15 mouse cellular contexts compared by ENCODE assay signal in the genomic region with DNA sequence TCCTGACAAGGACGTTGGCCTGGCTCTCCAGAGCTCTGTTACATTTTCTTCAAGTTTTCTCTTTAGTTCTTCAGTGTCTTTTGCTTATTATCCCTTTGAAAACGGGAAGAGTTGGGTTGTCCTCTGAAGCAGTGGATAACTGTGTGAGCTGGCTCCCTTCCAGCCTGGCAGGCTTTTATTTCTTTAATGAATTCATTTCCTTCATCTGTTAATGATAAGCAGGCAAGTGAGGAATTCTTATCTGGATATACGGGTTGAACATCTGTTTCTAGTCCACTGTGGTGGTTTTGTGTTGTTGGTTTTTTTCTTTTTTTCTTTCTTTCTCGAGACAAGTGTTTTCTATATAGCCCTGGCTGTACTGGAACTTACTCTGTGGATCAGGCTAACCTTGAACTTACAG. TPM values are rescaled to one million over a fixed set of nuclear protein-coding genes. Genes with fewer than 3 reads are reported as not detected.
DNase-seq lines count a peak whose midpoint lies in the region.
"Had no signal": no experiment of that assay in that cellular context is flagged by ENCODE, and none has a peak within 500 bp of the region (broad histone marks: within the 10 kb centered on the region; RNA-seq: fewer than 3 reads in every experiment).

No protein-coding gene starts in this region.

- peaks cover 25% of the 10 kb centered on the region for H3K4me1 ChIP-seq in embryonic facial prominence, embryonic 10.5 days
- H3K4me1 ChIP-seq: liver, embryonic 12.5 days had no signal

- 42% methylated on average over 4 of the region's 4 CpGs for WGBS in embryonic facial prominence, embryonic 10.5 days

- H3K27me3 ChIP-seq in embryonic facial prominence, embryonic 10.5 days (replicated peaks; ENCODE audit: low read depth, poor library complexity, severe bottlenecking), result no peaks in the 10 kb centered on the region
- H3K27me3 ChIP-seq: liver, embryonic 12.5 days; midbrain, embryonic 13.5 days had no signal

- no peaks in the 10 kb centered on the region for H3K36me3 ChIP-seq in embryonic facial prominence, embryonic 10.5 days (replicated peaks)
- H3K36me3 ChIP-seq: hindbrain, embryonic 10.5 days; liver, embryonic 12.5 days; midbrain, embryonic 13.5 days had no signal

- intact Hi-C loops in heart, postnatal 36 days (cut with DNase I), result no loop called here

- H3K27ac ChIP-seq in embryonic facial prominence, embryonic 10.5 days (replicated peaks), result peak overlapping the region; percentile 24; the same call in 1 of the 2 replicates
- H3K27ac ChIP-seq: hindbrain, embryonic 10.5 days; liver, embryonic 12.5 days; midbrain, embryonic 13.5 days had no signal

- H3K4me3 ChIP-seq in embryonic facial prominence, embryonic 10.5 days, result no peak overlapping the region
- H3K4me3 ChIP-seq: hindbrain, embryonic 10.5 days; liver, embryonic 12.5 days; midbrain, embryonic 13.5 days had no signal

- no peaks in the 10 kb centered on the region for H3K9me3 ChIP-seq in embryonic facial prominence, embryonic 10.5 days
- H3K9me3 ChIP-seq: hindbrain, embryonic 10.5 days; liver, embryonic 12.5 days; midbrain, embryonic 13.5 days had no signal

- peak; percentile 41 for DNase-seq in heart, postnatal 4 days
- no peak for DNase-seq in heart, postnatal 36 days
- DNase-seq in lung, postnatal 14 days, result peak; percentile 28
- DNase-seq in lung, postnatal 10 days, result no peak
- DNase-seq in embryonic facial prominence, embryonic 10.5 days (ENCODE audit: low spot score), result no peak
- DNase-seq in thymus, postnatal 25 days, result no peak
- no peak for DNase-seq in spleen, adult 18-20 months
- DNase-seq: adrenal gland, postnatal 25 days; cerebellum, adult 9-10 months; lung, postnatal 4 days; right cerebral cortex, postnatal 14 days had no signal

RNA-seq across cellular contexts. Expression of a gene that starts 22.4 kb away (rescaled TPM):
- 100 to 1,000 TPM; 102 TPM for total RNA-seq in heart, postnatal 4 days (2021)
- total RNA-seq in heart, postnatal 36 days (2021), result 100 to 1,000 TPM; 238 to 297 TPM
- 47.1 and 50.8 TPM in 2 replicates for polyA plus RNA-seq in embryonic facial prominence, embryonic 10.5 days (2016; fragmentation: Nextera tagmentation; extraction: Ambion mirVana)
- polyA plus RNA-seq: CD4-positive, CD25-positive, alpha-beta regulatory T cell, adult 4 months had no signal

Comparison
In these comparisons a context has a peak if more than half of its experiments do, and no peak if none do; other contexts are left out.
1. DNase-seq: peak in heart, postnatal 4 days (single experiment) and lung, postnatal 14 days (single experiment); none in heart, postnatal 36 days (0 of 2), lung, postnatal 10 days (single experiment), embryonic facial prominence, embryonic 10.5 days (single experiment), thymus, postnatal 25 days (single experiment) and spleen, adult 18-20 months (0 of 2).